Mouse (Mus musculus) liver, adult 2 months (tissue): ENCODE results near the gene Cyp2c40. TPM values are rescaled to one million over a fixed set of nuclear protein-coding genes. Genes with fewer than 3 reads are reported as not detected.
"Not testable (repeated sequence)": the region's sequence is repeated elsewhere in the genome, so short reads cannot be mapped to it uniquely, and the experiment has no call there.

ENCODE experiments used
- DNase-seq: peaks from one replicate; pipeline ENCODE4 v3.0.0-alpha.2; 2011; ENCODE audit warnings: low read depth, low spot score; ENCODE audit errors: extremely low read depth
- H3K27ac ChIP-seq: fragments of 200-500 bp; replicated peaks from 2 replicates; pipeline ENCODE4 v1.5.1; 2012; ENCODE audit warnings: low read depth, mild to moderate bottlenecking, control low read depth, inconsistent platforms, low read length; ENCODE audit not compliant: insufficient read depth
- H3K27me3 ChIP-seq: fragments of 200-500 bp; 2 replicates; pipeline ENCODE4 v1.6.1; 2012; ENCODE audit warnings: mild to moderate bottlenecking, moderate library complexity, low read length, inconsistent platforms; ENCODE audit not compliant: control insufficient read depth, insufficient read depth
- H3K36me3 ChIP-seq: fragments of 200-500 bp; 2 replicates; pipeline ENCODE4 v1.6.1; 2012; ENCODE audit warnings: low read length, inconsistent platforms; ENCODE audit not compliant: control insufficient read depth, insufficient read depth
- H3K4me1 ChIP-seq: fragments of 200-500 bp; 2 replicates; pipeline ENCODE4 v1.6.1; 2011; ENCODE audit warnings: low read length; ENCODE audit not compliant: control insufficient read depth, insufficient read depth
- H3K4me3 ChIP-seq: fragments of 200-500 bp; 2 replicates; pipeline ENCODE4 v1.5.1; 2011; ENCODE audit warnings: low read depth, mild to moderate bottlenecking, control low read depth, low read length, moderate library complexity; ENCODE audit not compliant: insufficient read depth
- H3K79me2 ChIP-seq: fragments of 200-500 bp; 2 replicates; pipeline ENCODE4 v1.6.1; 2012; ENCODE audit warnings: inconsistent platforms, mild to moderate bottlenecking, low read length, moderate library complexity; ENCODE audit not compliant: control insufficient read depth, insufficient read depth
- H3K9ac ChIP-seq: fragments of 200-500 bp; 2 replicates; pipeline ENCODE4 v1.6.1; 2012; ENCODE audit warnings: low read depth, mild to moderate bottlenecking, control low read depth, inconsistent platforms, low read length
- CTCF ChIP-seq: fragments of 200-500 bp; IDR thresholded peaks from 2 replicates; pipeline ENCODE4 v1.5.1; 2011; ENCODE audit warnings: low read depth, low read length, control low read depth
- POLR2A ChIP-seq: fragments of 200-500 bp; IDR thresholded peaks from 2 replicates; pipeline ENCODE4 v1.6.1; 2011; ENCODE audit warnings: low read length, control low read depth; ENCODE audit not compliant: insufficient read depth; ENCODE audit errors: extremely low read depth
- WGBS: fragments of 180-500 bp; shearing (Covaris S2); methylation state at CpG from one replicate; pipeline ENCODE4 v1.1.7; 2018; 5-methylcytosine and 5-hydroxymethylcytosine counted together
- polyA plus RNA-seq: library from polyadenylated mRNA; depleted of rRNA; stranded (reverse); fragments of >200 nt; gene quantifications from 2 replicates; pipeline ENCODE4 v1.2.3, GENCODE M21; 2012; rRNA removed
- total RNA-seq: library from RNA; depleted of rRNA; stranded (reverse); fragments of >200 nt; gene quantifications from 2 replicates; pipeline ENCODE4 v1.2.3, GENCODE M21; 2014; rRNA removed

Gene Cyp2c40
- total RNA-seq (781 and 1,012 TPM in 2 replicates), polyA plus RNA-seq (334 and 395 TPM in 2 replicates)

DNA sequence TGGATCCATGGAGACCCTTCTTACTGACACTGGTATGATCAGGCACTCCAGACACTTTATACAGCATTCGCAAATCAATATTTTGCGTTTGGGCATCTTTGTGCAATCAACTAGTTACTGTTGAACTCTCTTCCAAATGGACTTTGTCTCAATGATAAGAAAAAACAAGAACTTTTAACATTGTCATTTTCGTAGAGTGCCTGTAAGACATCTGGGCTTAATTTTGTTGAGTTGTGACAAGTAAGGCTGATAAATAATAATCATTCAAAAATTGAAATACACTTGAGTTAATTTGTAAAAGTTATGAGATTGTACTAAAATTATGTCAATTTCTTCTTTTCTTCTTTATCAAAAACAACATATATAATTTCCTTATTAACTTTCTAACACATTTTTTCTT lies at the start of gene Cyp2c40:
Cyp2c40 (minus strand) TSS at position 101 of the 400 bp plus-strand sequence.
- not testable (repeated sequence) for H3K9ac ChIP-seq, H3K4me1 ChIP-seq, H3K79me2 ChIP-seq, H3K27ac ChIP-seq, H3K27me3 ChIP-seq, H3K36me3 ChIP-seq
- H3K4me3 ChIP-seq: peak within 1 kb of the TSS; percentile 52; the same call in 1 of the 2 replicates
- DNase-seq: peak; percentile 50
- WGBS: 15% methylated on average over 3 of the region's 3 CpGs

DNA sequence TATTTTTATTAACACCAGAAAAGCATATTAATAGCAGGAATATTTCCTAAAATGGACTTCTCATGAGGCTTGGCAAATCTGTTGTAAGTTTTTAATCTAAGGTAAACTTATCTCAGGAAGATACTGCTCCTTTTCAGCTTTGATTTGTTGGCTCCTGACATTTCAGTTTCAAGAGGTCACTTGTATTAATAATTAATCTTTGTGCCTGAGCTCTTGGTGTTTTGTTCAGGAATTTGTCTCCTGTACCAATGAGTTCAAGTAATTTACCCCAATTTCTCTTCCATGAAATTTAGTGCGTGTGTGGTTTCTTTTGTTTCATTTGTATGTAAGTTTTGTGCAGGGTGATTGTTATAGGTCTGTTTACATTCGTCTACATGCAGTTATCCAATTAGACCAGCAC lies 8.3 kb upstream of the Cyp2c40 start:
- H3K4me1 ChIP-seq, H3K9ac ChIP-seq, H3K27ac ChIP-seq, H3K27me3 ChIP-seq, H3K4me3 ChIP-seq, H3K79me2 ChIP-seq, H3K36me3 ChIP-seq: not testable (repeated sequence)
- DNase-seq: peak; percentile 82
- WGBS: 23% methylated on average over 2 of the region's 2 CpGs

GRCm38 (mm10) chr19:39816400-39816799 lies 3.8 kb upstream of the Cyp2c40 start:
- H3K4me3 ChIP-seq, H3K4me1 ChIP-seq, H3K27ac ChIP-seq, H3K9ac ChIP-seq, H3K27me3 ChIP-seq, H3K36me3 ChIP-seq, H3K79me2 ChIP-seq, DNase-seq: not testable (repeated sequence)
- WGBS: 81% methylated on average over 1 of the region's 1 CpGs

- DNase-seq, H3K36me3 ChIP-seq, H3K27me3 ChIP-seq, H3K4me3 ChIP-seq, H3K9ac ChIP-seq, H3K4me1 ChIP-seq, H3K27ac ChIP-seq, H3K79me2 ChIP-seq: not testable (repeated sequence)
- WGBS: 57% methylated on average over 4 of the region's 4 CpGs
These were observed 3.4 kb upstream of the Cyp2c40 start for GRCm38 (mm10) chr19:39815991-39816390.

DNA sequence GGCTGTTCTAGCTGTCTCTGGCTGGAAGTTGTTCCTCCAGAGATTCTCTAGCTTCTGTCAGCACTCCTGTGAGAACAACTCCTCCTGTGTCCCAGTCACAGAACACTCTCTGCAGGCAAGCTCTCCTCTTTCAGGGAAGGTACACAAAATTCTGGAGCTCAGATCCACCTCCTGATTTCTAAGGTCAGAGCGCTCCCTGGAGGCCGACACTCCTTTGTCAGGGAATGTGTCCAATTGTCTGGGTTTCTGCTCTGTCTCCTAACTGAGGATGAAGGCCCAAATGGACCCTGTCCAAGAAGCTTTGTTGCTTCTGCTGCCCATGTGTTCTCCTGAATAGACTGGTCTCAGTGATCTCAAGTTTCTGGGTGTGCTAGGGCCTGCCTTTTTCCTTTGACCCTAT lies 27.2 kb downstream of the Cyp2c40 start:
- not testable (repeated sequence) for H3K9ac ChIP-seq, H3K27me3 ChIP-seq, H3K27ac ChIP-seq, H3K4me3 ChIP-seq, H3K4me1 ChIP-seq, H3K79me2 ChIP-seq, H3K36me3 ChIP-seq
- WGBS: 72% methylated on average over 2 of the region's 2 CpGs
- DNase-seq: peak; percentile 42

DNA sequence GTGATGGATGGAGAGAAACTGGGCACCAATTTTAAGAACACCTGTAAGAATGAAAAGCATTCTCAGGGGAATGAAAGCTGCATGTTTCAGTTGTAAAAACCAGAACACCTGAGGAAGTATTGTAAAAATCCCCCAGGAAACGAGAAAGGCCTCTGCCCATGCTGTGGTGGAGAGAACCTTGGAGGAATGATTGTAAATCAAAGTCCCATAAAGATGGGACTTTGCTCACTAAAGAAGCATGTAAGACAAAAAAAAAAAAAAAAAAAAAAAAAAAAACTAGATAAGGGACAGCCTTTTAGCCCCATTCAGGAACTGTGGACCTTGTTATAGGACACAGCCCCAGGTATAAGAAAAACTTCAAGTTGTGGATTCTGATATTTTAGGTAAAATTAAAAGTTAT lies 67.3 kb downstream of the Cyp2c40 start:
- Histone ChIP-seq H3K4me1 (peaks cover 5% of the 10 kb centered on the region), H3K79me2 (no peaks in the 10 kb centered on the region), H3K36me3 (no peaks in the 10 kb centered on the region), H3K9ac (no peak overlapping the region), H3K27me3 (no peaks in the 10 kb centered on the region), H3K4me3 (no peak overlapping the region), H3K27ac (no peak overlapping the region)
- DNase-seq: no peak
- WGBS: 72% methylated on average over 1 of the region's 1 CpGs
- no peak for TF ChIP-seq POLR2A
- TF ChIP-seq CTCF: no peak

DNA sequence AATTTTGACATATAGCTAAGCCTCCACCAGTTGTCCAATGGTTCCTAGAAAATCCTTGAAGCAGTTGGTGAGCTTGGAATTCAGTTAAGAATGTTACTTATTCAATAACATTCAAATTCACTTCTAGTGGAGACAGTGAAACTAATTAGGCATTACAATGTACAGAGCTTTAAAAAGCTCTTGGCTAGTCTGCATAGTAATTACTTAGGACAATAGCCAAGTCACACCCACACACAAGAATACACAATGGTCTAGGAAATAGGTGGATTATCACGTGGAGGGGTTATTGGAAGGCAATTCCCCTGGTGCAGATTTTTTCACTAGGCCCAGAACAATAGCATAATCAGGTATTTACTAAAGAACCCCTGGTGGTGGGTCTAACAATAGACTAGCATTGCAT lies 68.3 kb downstream of the Cyp2c40 start:
- H3K27ac ChIP-seq, H3K27me3 ChIP-seq, H3K79me2 ChIP-seq, H3K4me1 ChIP-seq, H3K4me3 ChIP-seq, H3K9ac ChIP-seq, H3K36me3 ChIP-seq: not testable (repeated sequence)
- 22% methylated on average over 1 of the region's 1 CpGs for WGBS
- peak; percentile 43 for DNase-seq
